In genomic region chr9:65890143-65890628, GRCm38 (mm10) we compare ENCODE assay signal across 8 mouse cellular contexts. TPM values are rescaled to one million over a fixed set of nuclear protein-coding genes. Genes with fewer than 3 reads are reported as not detected.
DNase-seq lines count a peak whose midpoint lies in the region; ATAC-seq lines count a peak whose summit lies in the region.

Gene Pclaf, plus strand, starts transcription at chr9:65890237.

- WGBS in heart, embryonic 13.5 days: under 1% methylated on average over 21 of the region's 21 CpGs
- under 1% methylated on average over 21 of the region's 21 CpGs for WGBS in neural tube, embryonic 14.5 days

- peak; percentile 97 for ATAC-seq in erythroid progenitor cell, adult 5-6 weeks (replicated peaks; ENCODE audit: low FRiP score, poor library complexity, severe bottlenecking)
- peak; percentile 77 for ATAC-seq in heart, embryonic 13.5 days (ENCODE audit: extremely low read depth, insufficient number of reproducible peaks, low FRiP score, low TSS enrichment)
- peak; percentile 95 for ATAC-seq in neural tube, embryonic 14.5 days (ENCODE audit: low read depth)

- H3K9ac ChIP-seq in heart, embryonic 13.5 days: peak within 1 kb of the TSS; percentile 90
- no peak within 1 kb of the TSS for H3K9ac ChIP-seq in neural tube, embryonic 14.5 days (replicated peaks; ENCODE audit: low read depth, low read length)

- peak within 1 kb of the TSS; percentile 73 for H3K4me3 ChIP-seq in heart, embryonic 13.5 days
- H3K4me3 ChIP-seq in neural tube, embryonic 14.5 days (ENCODE audit: low read depth, low read length): peak within 1 kb of the TSS; percentile 23

- peak within 1 kb of the TSS; percentile 40; the same call in 1 of the 2 replicates for H3K27ac ChIP-seq in heart, embryonic 13.5 days (replicated peaks)
- no peak within 1 kb of the TSS for H3K27ac ChIP-seq in neural tube, embryonic 14.5 days (ENCODE audit: low read depth, low read length)

- H3K4me1 ChIP-seq in heart, embryonic 13.5 days: peaks cover 30% of the 10 kb centered on the region
- peaks cover 5% of the 10 kb centered on the region; the same call in 1 of the 2 replicates for H3K4me1 ChIP-seq in neural tube, embryonic 14.5 days (ENCODE audit: control insufficient read depth, insufficient read depth, low read length)

- peaks cover 27% of the 10 kb centered on the region for H3K36me3 ChIP-seq in heart, embryonic 13.5 days
- H3K36me3 ChIP-seq in neural tube, embryonic 14.5 days (ENCODE audit: control insufficient read depth, insufficient read depth, low read length): no peaks in the 10 kb centered on the region

- no peaks in the 10 kb centered on the region for H3K9me3 ChIP-seq in heart, embryonic 13.5 days
- H3K9me3 ChIP-seq in neural tube, embryonic 14.5 days (ENCODE audit: control insufficient read depth, low read length): no peaks in the 10 kb centered on the region

- peak; percentile 95 for DNase-seq in 3T3-L1 (ENCODE audit: low read depth, low spot score)
- peak; percentile 70 to 86 for DNase-seq in adrenal gland, adult (ENCODE audit: inconsistent age in 2 of 2, low spot score in 1 of 2)
- DNase-seq in kidney, postnatal 10 days: peak; percentile 83
- peak; percentile 65 to 70 for DNase-seq in lung, adult 18-20 months
- DNase-seq in testis, postnatal 10 days (ENCODE audit: low spot score): peak; percentile 64

- no peaks in the 10 kb centered on the region for H3K27me3 ChIP-seq in heart, embryonic 13.5 days (replicated peaks)
- H3K27me3 ChIP-seq in neural tube, embryonic 14.5 days (ENCODE audit: control insufficient read depth, insufficient read depth, low read length): no peaks in the 10 kb centered on the region

- H3K4me2 ChIP-seq in heart, embryonic 13.5 days: peak within 1 kb of the TSS; percentile 87
- H3K4me2 ChIP-seq in neural tube, embryonic 14.5 days (ENCODE audit: low read depth, low read length): peak within 1 kb of the TSS; percentile 54

RNA-seq across cellular contexts. Expression of gene Pclaf, which starts in this region (rescaled TPM):
- 85.4 and 127 TPM in 2 replicates for total RNA-seq in erythroid progenitor cell, adult 5-6 weeks (2015; ENCODE audit: low replicate concordance)
- 132 and 204 TPM in 2 replicates for total RNA-seq in erythroid progenitor cell, adult 5-6 weeks (2017; ENCODE audit: low replicate concordance)
- 99.5 and 114 TPM in 2 replicates for polyA plus RNA-seq in heart, embryonic 13.5 days (2015; fragmentation: Nextera tagmentation; extraction: Ambion mirVana)
- polyA plus RNA-seq in neural tube, embryonic 14.5 days (2014; fragmentation: Nextera tagmentation; extraction: Ambion mirVana): 14.7 and 18.6 TPM in 2 replicates
